Mouse (Mus musculus): Measurements from ENCODE around the gene Rela.

Rela gene

GRCm38 (mm10) chr19:5632120-5632519 is 5.2 kb upstream of the Rela start:
- ATAC-seq (ENCODE audit: insufficient number of reproducible peaks, low FRiP score, low TSS enrichment): no peak

- ATAC-seq (ENCODE audit: insufficient number of reproducible peaks, low FRiP score, low TSS enrichment): no peak
Measured at GRCm38 (mm10) chr19:5636036-5636570, 1.2 kb upstream of the Rela start.

GRCm38 (mm10) chr19:5636571-5637041 is 677 bp upstream of the Rela start:
- ATAC-seq (ENCODE audit: insufficient number of reproducible peaks, low FRiP score, low TSS enrichment): no peak

GRCm38 (mm10) chr19:5638416-5639005 is 1.2 kb downstream of the Rela start:
- no peak for ATAC-seq (ENCODE audit: insufficient number of reproducible peaks, low FRiP score, low TSS enrichment)

- no peak for ATAC-seq (ENCODE audit: insufficient number of reproducible peaks, low FRiP score, low TSS enrichment)
Measured at GRCm38 (mm10) chr19:5640339-5640738, 3.1 kb downstream of the Rela start.

GRCm38 (mm10) chr19:5641021-5641420 is 3.7 kb downstream of the Rela start:
- no peak for ATAC-seq (ENCODE audit: insufficient number of reproducible peaks, low FRiP score, low TSS enrichment)

GRCm38 (mm10) chr19:5641641-5642040 is 4.4 kb downstream of the Rela start:
- no peak for ATAC-seq (ENCODE audit: insufficient number of reproducible peaks, low FRiP score, low TSS enrichment)

GRCm38 (mm10) chr19:5645280-5645679 is 8.0 kb downstream of the Rela start:
- no peak for ATAC-seq (ENCODE audit: insufficient number of reproducible peaks, low FRiP score, low TSS enrichment)

- no peak for ATAC-seq (ENCODE audit: insufficient number of reproducible peaks, low FRiP score, low TSS enrichment)
Measured at GRCm38 (mm10) chr19:5646731-5647330, 9.5 kb downstream of the Rela start.

GRCm38 (mm10) chr19:5647791-5648190 is 10.5 kb downstream of the Rela start:
- no peak for ATAC-seq (ENCODE audit: insufficient number of reproducible peaks, low FRiP score, low TSS enrichment)

GRCm38 (mm10) chr19:5648401-5649297 is 11.4 kb downstream of the Rela start:
- peak; percentile 70; the same call in 1 of the 2 replicates for ATAC-seq (ENCODE audit: insufficient number of reproducible peaks, low FRiP score, low TSS enrichment)

- no peak for ATAC-seq (ENCODE audit: insufficient number of reproducible peaks, low FRiP score, low TSS enrichment)
Measured at GRCm38 (mm10) chr19:5649298-5649741, 12.0 kb downstream of the Rela start.

GRCm38 (mm10) chr19:5651502-5652274 is 14.4 kb downstream of the Rela start:
- ATAC-seq (ENCODE audit: insufficient number of reproducible peaks, low FRiP score, low TSS enrichment): no peak

- no peak for ATAC-seq (ENCODE audit: insufficient number of reproducible peaks, low FRiP score, low TSS enrichment)
Measured at GRCm38 (mm10) chr19:5652570-5652969, 15.3 kb downstream of the Rela start.

GRCm38 (mm10) chr19:5653969-5654719 is 16.9 kb downstream of the Rela start:
- ATAC-seq (ENCODE audit: insufficient number of reproducible peaks, low FRiP score, low TSS enrichment): no peak

- no peak for ATAC-seq (ENCODE audit: insufficient number of reproducible peaks, low FRiP score, low TSS enrichment)
Measured at GRCm38 (mm10) chr19:5654720-5655298, 17.5 kb downstream of the Rela start.

- ATAC-seq (ENCODE audit: insufficient number of reproducible peaks, low FRiP score, low TSS enrichment): no peak
Measured at GRCm38 (mm10) chr19:5660942-5661751, 23.9 kb downstream of the Rela start.

GRCm38 (mm10) chr19:5662310-5662709 is 25.0 kb downstream of the Rela start:
- no peak for ATAC-seq (ENCODE audit: insufficient number of reproducible peaks, low FRiP score, low TSS enrichment)

Measured in cerebellum, adult (tissue).